Mouse (Mus musculus) lung, adult 2 months (tissue): ENCODE measurements around the gene Olfm1.

Source experiments
- CTCF ChIP-seq: fragments of 200-500 bp; IDR thresholded peaks from 2 replicates; pipeline ENCODE4 v1.5.1; 2011; ENCODE audit warnings: mild to moderate bottlenecking, low read length, control low read depth; ENCODE audit not compliant: insufficient read depth
- POLR2A ChIP-seq: fragments of 200-500 bp; IDR thresholded peaks from 2 replicates; pipeline ENCODE4 v1.6.1; 2011; ENCODE audit warnings: low read depth, mild to moderate bottlenecking, control low read depth, low read length, borderline replicate concordance; ENCODE audit errors: extremely low read depth

- TF ChIP-seq CTCF (no peak), POLR2A (no peak)
These were observed 23.5 kb downstream of the Olfm1 start for GRCm38 (mm10) chr2:28216211-28216775.
